Mouse (Mus musculus): Measurements from ENCODE around the gene Wdfy3. TPM values are rescaled to one million over a fixed set of nuclear protein-coding genes. Genes with fewer than 3 reads are reported as not detected.

Wdfy3 gene
- polyA plus RNA-seq, 1 experiment from 2014 or later = 9.7 TPM

DNA sequence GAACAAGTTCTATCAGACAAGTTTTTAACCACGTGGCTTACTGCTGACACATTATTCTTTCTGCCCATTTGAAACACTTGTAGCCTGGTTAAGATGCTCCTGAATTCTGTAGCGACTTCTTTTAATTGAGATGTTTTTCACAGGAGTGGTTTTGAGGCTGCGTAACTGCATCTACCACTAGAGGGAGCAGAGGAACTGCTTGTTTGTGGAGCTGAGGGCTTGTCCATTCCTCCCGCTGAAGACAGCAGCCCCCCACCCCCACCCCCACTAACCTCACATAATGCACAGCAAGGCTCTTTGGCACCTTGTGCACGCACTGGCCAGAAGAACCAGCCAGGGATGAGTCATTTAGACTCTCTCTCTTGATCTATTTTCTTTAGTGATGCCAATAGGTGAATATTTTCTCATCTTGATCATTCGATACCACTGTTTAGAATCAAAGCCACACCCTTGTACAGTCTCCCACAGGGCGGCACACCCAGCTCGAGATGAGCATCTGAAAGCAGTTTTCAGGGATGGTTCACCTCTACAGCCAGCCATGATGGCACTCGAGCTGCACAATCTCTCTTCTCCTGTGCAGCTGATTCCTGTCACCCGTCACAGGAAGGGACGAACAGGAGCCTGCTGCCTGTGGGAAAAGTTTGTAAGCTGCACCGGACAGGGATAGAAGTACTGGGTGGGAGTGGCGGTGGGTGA, 175.8 kb downstream of the Wdfy3 start:
- Histone ChIP-seq H3K4me3 (replicated peaks) (no peak overlapping the region), H3K9ac (no peak overlapping the region), H3K4me1 (replicated peaks) (no peaks in the 10 kb centered on the region), H3K4me2 (replicated peaks) (no peak overlapping the region), H3K27me3 (replicated peaks) (no peaks in the 10 kb centered on the region), H3K9me3 (no peaks in the 10 kb centered on the region), H3K27ac (no peak overlapping the region), H3K36me3 (peaks cover 33% of the 10 kb centered on the region)
- 69% methylated on average over 13 of the region's 13 CpGs for WGBS
- ATAC-seq = no peak

- Histone ChIP-seq H3K36me3 (peaks cover 39% of the 10 kb centered on the region), H3K4me1 (replicated peaks) (no peaks in the 10 kb centered on the region), H3K4me2 (replicated peaks) (no peak overlapping the region), H3K4me3 (replicated peaks) (no peak overlapping the region), H3K9me3 (no peaks in the 10 kb centered on the region), H3K27me3 (replicated peaks) (no peaks in the 10 kb centered on the region), H3K27ac (no peak overlapping the region), H3K9ac (no peak overlapping the region)
- no peak for ATAC-seq
- 90% methylated on average over 6 of the region's 6 CpGs for WGBS
These were observed 177.9 kb downstream of the Wdfy3 start for GRCm38 (mm10) chr5:101891694-101892416.

GRCm38 (mm10) chr5:101887989-101888388, 181.7 kb downstream of the Wdfy3 start:
- no peak overlapping the region for H3K9ac ChIP-seq
- no peak overlapping the region for H3K4me3 ChIP-seq (replicated peaks)
- no peak for ATAC-seq
- no peaks in the 10 kb centered on the region for H3K27me3 ChIP-seq (replicated peaks)
- no peaks in the 10 kb centered on the region for H3K4me1 ChIP-seq (replicated peaks)
- no peak overlapping the region for H3K27ac ChIP-seq
- no peak overlapping the region for H3K4me2 ChIP-seq (replicated peaks)
- WGBS = 94% methylated on average over 19 of the region's 19 CpGs
- H3K9me3 ChIP-seq = no peaks in the 10 kb centered on the region
- H3K36me3 ChIP-seq = peaks cover 35% of the 10 kb centered on the region

DNA sequence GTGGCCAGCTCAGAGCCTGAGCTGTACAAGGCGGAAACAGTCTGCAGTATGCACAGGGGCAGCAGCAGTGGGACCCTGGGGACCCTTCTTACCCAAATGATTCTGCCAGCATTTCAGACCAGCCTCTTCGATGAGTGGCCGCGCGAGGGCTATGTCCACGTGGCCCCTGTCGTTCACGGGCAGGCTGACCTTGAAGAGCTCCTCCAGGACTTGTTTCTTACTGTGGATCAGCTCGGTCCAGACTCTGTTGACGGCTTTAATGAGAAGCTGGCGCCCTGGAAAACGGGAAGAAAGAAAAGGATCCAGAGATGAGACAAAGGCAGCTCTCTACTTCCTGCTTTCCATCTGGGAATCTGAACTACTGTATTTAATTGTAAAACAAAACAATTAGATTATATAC, 184.7 kb downstream of the Wdfy3 start:
- Histone ChIP-seq H3K36me3 (peaks cover 55% of the 10 kb centered on the region), H3K4me3 (replicated peaks) (no peak overlapping the region), H3K27me3 (replicated peaks) (no peaks in the 10 kb centered on the region), H3K4me2 (replicated peaks) (no peak overlapping the region), H3K9ac (no peak overlapping the region), H3K27ac (no peak overlapping the region), H3K9me3 (no peaks in the 10 kb centered on the region), H3K4me1 (replicated peaks) (no peaks in the 10 kb centered on the region)
- 84% methylated on average over 12 of the region's 12 CpGs for WGBS
- no peak for ATAC-seq

DNA sequence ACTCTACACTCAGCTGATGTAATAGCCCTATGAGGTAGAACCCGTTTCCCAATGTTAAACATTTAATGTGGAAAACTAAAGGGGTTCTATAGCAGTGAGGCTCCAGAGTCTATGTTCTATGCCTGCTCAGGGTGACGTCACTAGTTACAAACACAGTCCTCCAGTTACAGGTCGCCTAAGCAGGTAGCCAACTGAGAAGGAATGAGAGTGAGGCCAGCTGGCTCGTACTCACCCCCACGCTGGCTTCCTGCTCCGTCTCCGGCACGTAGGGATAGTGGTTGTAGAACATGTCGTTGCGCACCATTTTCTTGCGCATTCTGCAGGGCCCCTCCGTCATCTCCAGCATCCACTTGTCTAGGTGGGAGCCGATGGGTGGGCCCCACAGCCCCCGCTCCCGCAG, 187.5 kb downstream of the Wdfy3 start:
- 91% methylated on average over 15 of the region's 15 CpGs for WGBS
- H3K4me3 ChIP-seq (replicated peaks) = no peak overlapping the region
- H3K27ac ChIP-seq = no peak overlapping the region
- no peaks in the 10 kb centered on the region for H3K4me1 ChIP-seq (replicated peaks)
- H3K9me3 ChIP-seq = no peaks in the 10 kb centered on the region
- no peak overlapping the region for H3K9ac ChIP-seq
- no peak overlapping the region for H3K4me2 ChIP-seq (replicated peaks)
- ATAC-seq = no peak
- H3K27me3 ChIP-seq (replicated peaks) = no peaks in the 10 kb centered on the region
- peaks cover 46% of the 10 kb centered on the region for H3K36me3 ChIP-seq

DNA sequence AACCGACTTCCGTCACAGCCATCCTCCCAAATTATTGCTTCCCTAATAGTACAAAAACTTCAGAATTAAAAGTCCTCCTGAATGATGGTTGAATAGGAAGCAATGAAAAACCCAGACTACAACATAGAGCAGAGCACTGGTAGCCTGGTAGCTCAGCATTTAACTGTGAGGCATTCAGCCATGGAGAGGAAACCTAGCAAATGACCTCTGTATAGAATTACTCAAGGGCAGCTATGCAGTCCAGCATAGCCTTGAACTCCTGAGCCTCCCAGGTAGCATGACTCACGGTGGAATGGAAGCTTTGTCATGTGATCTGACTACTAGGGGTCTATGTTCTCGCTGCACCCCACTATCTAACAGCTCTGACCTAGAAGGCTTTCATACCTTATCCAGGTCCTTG, 189.8 kb downstream of the Wdfy3 start:
- Histone ChIP-seq H3K9me3 (no peaks in the 10 kb centered on the region), H3K9ac (no peak overlapping the region), H3K36me3 (peaks cover 35% of the 10 kb centered on the region), H3K4me2 (replicated peaks) (no peak overlapping the region), H3K27ac (no peak overlapping the region), H3K4me3 (replicated peaks) (no peak overlapping the region), H3K27me3 (replicated peaks) (no peaks in the 10 kb centered on the region), H3K4me1 (replicated peaks) (no peaks in the 10 kb centered on the region)
- no peak for ATAC-seq
- 93% methylated on average over 4 of the region's 4 CpGs for WGBS

GRCm38 (mm10) chr5:101878403-101878802, 191.3 kb downstream of the Wdfy3 start:
- H3K36me3 ChIP-seq = peaks cover 30% of the 10 kb centered on the region
- 56% methylated on average over 9 of the region's 9 CpGs for WGBS

GRCm38 (mm10) chr5:101876185-101876584, 193.5 kb downstream of the Wdfy3 start:
- ATAC-seq = no peak
- WGBS = 90% methylated on average over 4 of the region's 4 CpGs
- no peak overlapping the region for H3K9ac ChIP-seq
- H3K4me3 ChIP-seq (replicated peaks) = no peak overlapping the region
- H3K9me3 ChIP-seq = no peaks in the 10 kb centered on the region
- no peaks in the 10 kb centered on the region for H3K27me3 ChIP-seq (replicated peaks)
- H3K36me3 ChIP-seq = peaks cover 21% of the 10 kb centered on the region
- no peak overlapping the region for H3K27ac ChIP-seq
- H3K4me1 ChIP-seq (replicated peaks) = no peaks in the 10 kb centered on the region
- H3K4me2 ChIP-seq (replicated peaks) = no peak overlapping the region

More at GRCm38 (mm10) chr5:101878403-101878802, 191.3 kb downstream of the Wdfy3 start:
- Histone ChIP-seq H3K4me1 (replicated peaks) (no peaks in the 10 kb centered on the region), H3K4me3 (replicated peaks) (no peak overlapping the region), H3K4me2 (replicated peaks) (no peak overlapping the region), H3K27ac (no peak overlapping the region), H3K9ac (no peak overlapping the region), H3K9me3 (no peaks in the 10 kb centered on the region), H3K27me3 (replicated peaks) (no peaks in the 10 kb centered on the region)
- no peak for ATAC-seq

DNA sequence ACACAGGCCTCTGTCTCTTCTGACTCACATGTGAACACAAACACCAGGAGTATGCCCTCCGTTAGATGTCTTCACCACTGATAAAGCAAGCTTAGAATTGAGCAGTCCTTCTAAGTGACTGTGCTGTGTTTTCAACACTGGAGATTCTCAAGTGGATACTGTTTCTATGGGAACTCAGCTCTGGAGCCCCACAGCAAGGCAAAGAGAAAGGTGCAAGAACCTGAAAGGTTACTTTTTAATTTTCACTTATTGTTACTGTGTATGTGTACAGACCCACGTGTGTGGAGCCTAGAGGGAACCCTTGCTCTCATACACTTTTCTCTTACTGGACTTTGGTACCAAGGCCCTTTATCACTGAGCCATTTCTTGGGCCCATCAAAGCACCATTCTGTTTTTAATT, 203.0 kb downstream of the Wdfy3 start:
- WGBS = 69% methylated on average over 2 of the region's 2 CpGs
- H3K4me3 ChIP-seq (replicated peaks) = no peak overlapping the region
- peaks cover 45% of the 10 kb centered on the region for H3K36me3 ChIP-seq
- no peak overlapping the region for H3K9ac ChIP-seq
- no peaks in the 10 kb centered on the region for H3K9me3 ChIP-seq
- no peaks in the 10 kb centered on the region for H3K27me3 ChIP-seq (replicated peaks)
- no peak for ATAC-seq
- no peaks in the 10 kb centered on the region for H3K4me1 ChIP-seq (replicated peaks)
- no peak overlapping the region for H3K27ac ChIP-seq
- no peak overlapping the region for H3K4me2 ChIP-seq (replicated peaks)

GRCm38 (mm10) chr5:101863946-101864345, 205.8 kb downstream of the Wdfy3 start:
- Histone ChIP-seq H3K9ac (no peak overlapping the region), H3K4me1 (replicated peaks) (no peaks in the 10 kb centered on the region), H3K27me3 (replicated peaks) (no peaks in the 10 kb centered on the region), H3K27ac (no peak overlapping the region), H3K4me2 (replicated peaks) (no peak overlapping the region), H3K36me3 (peaks cover 39% of the 10 kb centered on the region), H3K9me3 (no peaks in the 10 kb centered on the region), H3K4me3 (replicated peaks) (no peak overlapping the region)
- ATAC-seq = no peak
- 84% methylated on average over 6 of the region's 6 CpGs for WGBS

- no peak overlapping the region for H3K4me3 ChIP-seq (replicated peaks)
- peaks cover 36% of the 10 kb centered on the region for H3K36me3 ChIP-seq
These were observed 207.1 kb downstream of the Wdfy3 start for GRCm38 (mm10) chr5:101862651-101863050.

GRCm38 (mm10) chr5:101861786-101862571, 207.7 kb downstream of the Wdfy3 start:
- no peak overlapping the region for H3K9ac ChIP-seq
- peaks cover 36% of the 10 kb centered on the region for H3K36me3 ChIP-seq
- H3K27me3 ChIP-seq (replicated peaks) = no peaks in the 10 kb centered on the region
- H3K4me2 ChIP-seq (replicated peaks) = no peak overlapping the region
- H3K27ac ChIP-seq = no peak overlapping the region
- no peak overlapping the region for H3K4me3 ChIP-seq (replicated peaks)
- H3K9me3 ChIP-seq = no peaks in the 10 kb centered on the region
- 90% methylated on average over 18 of the region's 18 CpGs for WGBS
- ATAC-seq = no peak
- H3K4me1 ChIP-seq (replicated peaks) = no peaks in the 10 kb centered on the region

More at GRCm38 (mm10) chr5:101862651-101863050, 207.1 kb downstream of the Wdfy3 start:
- Histone ChIP-seq H3K27ac (no peak overlapping the region), H3K4me2 (replicated peaks) (no peak overlapping the region), H3K4me1 (replicated peaks) (no peaks in the 10 kb centered on the region), H3K9ac (no peak overlapping the region), H3K27me3 (replicated peaks) (no peaks in the 10 kb centered on the region), H3K9me3 (no peaks in the 10 kb centered on the region)
- 84% methylated on average over 8 of the region's 8 CpGs for WGBS
- no peak for ATAC-seq
